ENCODE assay signal across 8 mouse cellular contexts in genomic region chr2:130424126-130424853, GRCm38 (mm10). TPM values are rescaled to one million over a fixed set of nuclear protein-coding genes. Genes with fewer than 3 reads are reported as not detected.
DNase-seq lines count a peak whose midpoint lies in the region; ATAC-seq and TF ChIP-seq lines count a peak whose summit lies in the region.

Gene Vps16, plus strand, starts transcription at chr2:130424339.
Gene Pced1a, minus strand, starts transcription at chr2:130424701.

- peak; percentile 90 for ATAC-seq in Patski
- ATAC-seq in hindbrain, embryonic 13.5 days (ENCODE audit: low FRiP score), result peak; percentile 96

- peak within 1 kb of the TSS; percentile 83 for H3K4me2 ChIP-seq in hindbrain, embryonic 13.5 days

- CTCF ChIA-PET in Patski (lab: Charles Lee), result interaction anchor here (0.7 to 2.9 kb wide), 6 partner anchors 9 to 67 kb away, joined by 3 to 16 read pairs (median 4); no protein-coding TSS in a partner anchor

- POLR2A ChIA-PET in Patski (lab: Charles Lee), result interaction anchor here (0.5 to 1.5 kb wide), 2 partner anchors 9 to 12 kb away, joined by 3 to 4 read pairs; no protein-coding TSS in a partner anchor

- TF ChIP-seq CTCF in Patski (IDR thresholded peaks at IDR 0.05), result no peak

- peaks cover 58% of the 10 kb centered on the region for H3K4me1 ChIP-seq in hindbrain, embryonic 13.5 days (replicated peaks)

- H3K9ac ChIP-seq in hindbrain, embryonic 13.5 days, result peak within 1 kb of the TSS; percentile 91

- peak within 1 kb of the TSS; percentile 82 for H3K4me3 ChIP-seq in hindbrain, embryonic 13.5 days

- H3K27me3 ChIP-seq in Patski, result no peaks in the 10 kb centered on the region
- no peaks in the 10 kb centered on the region for H3K27me3 ChIP-seq in hindbrain, embryonic 13.5 days

- DNase-seq in Patski (ENCODE audit: low read depth, low spot score), result peak; percentile 39
- DNase-seq in cerebellum, postnatal 14 days, result peak; percentile 95
- DNase-seq in frontal cortex, postnatal 14 days (ENCODE audit: low spot score in 2 of 2), result peak; percentile 83 to 90
- peak; percentile 82 to 90 for DNase-seq in layer of hippocampus, postnatal 25 days (ENCODE audit: extremely low spot score in 1 of 2, low spot score in 1 of 2)
- DNase-seq in lung, postnatal 25 days (ENCODE audit: low spot score), result peak; percentile 93
- peak; percentile 93 for DNase-seq in retina, embryonic 14.5 days (ENCODE audit: low spot score)
- peak; percentile 94 for DNase-seq in thymus, postnatal 4 days

- peak within 1 kb of the TSS; percentile 96 for H3K27ac ChIP-seq in hindbrain, embryonic 13.5 days

- under 1% methylated on average over 58 of the region's 58 CpGs for whole genome bisulfite sequencing in hindbrain, embryonic 13.5 days

- in situ Hi-C loops in Patski (cut with MboI; ENCODE audit: low pct_unique_long_range_greater_than_20kb), result no loop called here

- H3K36me3 ChIP-seq in hindbrain, embryonic 13.5 days, result peaks cover 5% of the 10 kb centered on the region

- H3K9me3 ChIP-seq in hindbrain, embryonic 13.5 days, result no peaks in the 10 kb centered on the region

RNA-seq across cellular contexts. Expression of gene Vps16, which starts in this region (rescaled TPM):
- 67.1 TPM for polyA plus RNA-seq in Patski (2021)
- 99.9 and 113 TPM in 2 replicates for polyA plus RNA-seq in hindbrain, embryonic 13.5 days (2015; fragmentation: Nextera tagmentation; extraction: Ambion mirVana)
- total RNA-seq in layer of hippocampus, postnatal 25 days (2021), result 10 to 100 TPM; 91.6 to 95.2 TPM

RNA-seq across cellular contexts. Expression of gene Pced1a, which starts in this region (rescaled TPM):
- 29.9 TPM for polyA plus RNA-seq in Patski (2021)
- polyA plus RNA-seq in hindbrain, embryonic 13.5 days (2015; fragmentation: Nextera tagmentation; extraction: Ambion mirVana), result 12.0 and 12.2 TPM in 2 replicates
- total RNA-seq in layer of hippocampus, postnatal 25 days (2021), result 10 to 100 TPM; 22.4 to 25.4 TPM

Comparison
In these comparisons a context has a peak if more than half of its experiments do, and no peak if none do; other contexts are left out.
1. Peak in every context shown above with its lines: DNase-seq, ATAC-seq, H3K4me3 ChIP-seq and H3K27ac ChIP-seq.
2. DNase-seq: peak in every context shown above with its lines; median percentile 95 in cerebellum, postnatal 14 days; 94 in thymus, postnatal 4 days; 93 in lung, postnatal 25 days; 93 in retina, embryonic 14.5 days; 86 in frontal cortex, postnatal 14 days; 86 in layer of hippocampus, postnatal 25 days; 39 in Patski.